Mouse (Mus musculus) adrenal gland, postnatal 14 days (tissue): ENCODE data around the gene Gla. TPM values are rescaled to one million over a fixed set of nuclear protein-coding genes. Genes with fewer than 3 reads are reported as not detected.
A peak's percentile ranks its signal among the peaks of the same experiment; 100 is the strongest.
"Not testable (repeated sequence)": the region's sequence is repeated elsewhere in the genome, so short reads cannot be mapped to it uniquely, and the experiment has no call there.

Experiments used
- DNase-seq: peaks from one replicate; pipeline ENCODE4 v3.0.0; 2021; ENCODE audit warnings: mixed read lengths
- total RNA-seq: library from RNA; stranded (reverse); gene quantifications from 2 replicates; pipeline ENCODE4 v1.2.3, GENCODE M21; 2021

Gla gene
- total RNA-seq, 1 experiment from 2014 or later, result 7.0 TPM

- DNase-seq, result no peak
Measured at GRCm38 (mm10) chrX:134588997-134589396, 11.9 kb downstream of the Gla start.

DNA sequence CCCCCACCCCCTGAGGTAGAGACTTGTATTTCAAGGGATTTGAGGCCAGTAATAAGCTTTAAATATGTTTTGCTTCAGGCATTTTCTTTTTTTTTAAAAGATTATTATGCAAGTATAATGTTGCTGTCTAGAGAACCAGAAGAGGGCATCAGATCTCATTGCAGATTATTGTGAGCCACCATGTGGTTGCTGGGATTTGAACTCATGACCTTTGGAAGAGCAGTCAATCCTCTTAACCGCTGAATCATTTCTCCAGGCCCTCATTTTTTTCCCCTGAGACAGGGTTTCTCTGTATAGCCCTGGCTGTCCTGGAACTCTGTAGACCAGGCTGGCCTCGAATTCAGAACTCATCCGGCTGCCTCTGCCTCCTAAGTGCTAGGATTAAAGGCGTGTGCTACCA is 12.7 kb downstream of the Gla start:
- DNase-seq, result no peak

DNA sequence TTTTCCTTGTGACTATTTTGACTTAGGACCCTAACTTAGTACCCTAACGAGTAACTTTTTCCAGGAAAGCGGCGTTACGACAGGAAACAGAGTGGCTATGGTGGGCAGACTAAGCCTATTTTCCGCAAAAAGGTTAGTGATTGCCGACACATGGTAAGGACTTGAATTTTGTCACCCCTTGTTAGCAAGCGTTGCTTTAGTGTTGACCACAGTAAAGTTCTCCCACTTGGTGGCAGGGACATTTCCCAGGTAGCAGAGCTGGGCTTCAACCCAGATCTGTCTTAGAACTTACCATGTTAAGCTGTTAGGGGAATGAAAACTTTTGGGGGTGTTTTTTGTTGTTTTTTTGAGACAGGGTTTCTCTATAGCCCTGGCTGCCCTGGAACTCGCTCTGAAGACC is 14.5 kb downstream of the Gla start:
- no peak for DNase-seq

DNA sequence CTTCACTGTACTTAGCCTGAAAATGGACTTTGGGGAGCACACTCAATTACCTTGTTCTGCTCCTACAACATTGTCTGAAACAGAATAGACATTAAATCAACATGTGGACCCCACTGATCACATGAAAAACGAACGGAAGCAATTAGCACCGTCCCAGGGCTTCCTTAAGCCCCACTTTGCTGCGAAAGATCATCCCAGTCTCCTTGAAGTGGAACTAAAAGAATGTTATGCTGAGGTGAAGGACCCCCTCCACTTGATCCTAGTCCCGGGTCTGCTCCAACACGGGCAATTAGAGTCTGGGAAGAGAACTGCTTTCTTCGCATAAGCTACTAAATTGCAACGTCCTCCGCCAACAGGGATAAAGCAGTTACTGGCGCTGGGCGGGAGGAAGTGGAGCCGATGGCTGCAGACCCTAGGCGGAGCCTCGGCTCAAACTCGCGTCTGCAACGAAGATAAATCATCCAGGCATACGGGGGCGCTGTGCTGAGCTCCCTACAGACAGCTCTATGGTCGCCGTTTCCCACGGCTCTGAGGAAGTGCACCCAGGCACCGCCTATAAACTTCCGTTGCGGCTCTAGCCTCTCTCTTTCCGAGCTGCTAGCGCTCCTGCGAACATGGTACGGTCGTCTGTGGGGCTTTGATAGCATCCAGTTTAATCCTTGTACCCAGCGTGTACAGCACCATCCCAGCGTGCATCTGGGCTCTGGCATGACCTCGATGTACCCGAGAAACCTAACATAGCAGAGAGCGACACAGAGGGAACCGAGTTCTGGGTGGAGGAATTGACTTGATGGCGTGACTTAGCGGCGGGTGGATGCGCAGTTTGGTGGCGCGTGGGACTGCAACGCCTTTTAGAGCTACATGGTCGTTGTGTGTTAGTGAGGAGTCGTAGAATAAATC is 15.6 kb downstream of the Gla start, which contains the start of gene Rpl36a:
Gene Rpl36a, plus strand, starts transcription at position 552 of the 900 bp plus-strand sequence.
- DNase-seq, result peak; percentile 95

GRCm38 (mm10) chrX:134582888-134583669 is 17.8 kb downstream of the Gla start, which contains the start of gene Btk:
Gene Btk, minus strand, starts transcription at chrX:134583570.
- no peak for DNase-seq

DNA sequence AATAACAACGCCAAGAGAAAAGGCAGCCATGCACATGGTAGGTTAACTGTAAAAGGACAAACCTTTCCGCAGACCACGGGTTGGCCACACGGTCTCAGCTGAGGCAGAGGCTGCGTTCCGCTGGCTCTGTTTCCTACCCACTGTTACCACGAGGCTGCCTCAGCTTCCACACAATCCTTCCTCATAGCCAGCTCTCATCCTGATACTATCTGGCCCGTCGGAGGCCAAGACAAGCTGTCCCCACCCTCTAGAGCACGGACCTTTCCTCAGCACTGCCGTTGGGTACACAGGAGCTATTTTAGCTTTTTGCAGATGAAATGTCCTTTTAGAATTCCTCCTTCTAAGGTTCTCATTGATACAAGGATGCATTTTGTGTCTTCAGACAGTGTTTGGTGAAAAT is 18.7 kb downstream of the Gla start:
- DNase-seq, result no peak

- no peak for DNase-seq
Measured at GRCm38 (mm10) chrX:134580528-134581305, 20.2 kb downstream of the Gla start.

- no peak for DNase-seq
Measured at GRCm38 (mm10) chrX:134577896-134578295, 23.0 kb downstream of the Gla start.

DNA sequence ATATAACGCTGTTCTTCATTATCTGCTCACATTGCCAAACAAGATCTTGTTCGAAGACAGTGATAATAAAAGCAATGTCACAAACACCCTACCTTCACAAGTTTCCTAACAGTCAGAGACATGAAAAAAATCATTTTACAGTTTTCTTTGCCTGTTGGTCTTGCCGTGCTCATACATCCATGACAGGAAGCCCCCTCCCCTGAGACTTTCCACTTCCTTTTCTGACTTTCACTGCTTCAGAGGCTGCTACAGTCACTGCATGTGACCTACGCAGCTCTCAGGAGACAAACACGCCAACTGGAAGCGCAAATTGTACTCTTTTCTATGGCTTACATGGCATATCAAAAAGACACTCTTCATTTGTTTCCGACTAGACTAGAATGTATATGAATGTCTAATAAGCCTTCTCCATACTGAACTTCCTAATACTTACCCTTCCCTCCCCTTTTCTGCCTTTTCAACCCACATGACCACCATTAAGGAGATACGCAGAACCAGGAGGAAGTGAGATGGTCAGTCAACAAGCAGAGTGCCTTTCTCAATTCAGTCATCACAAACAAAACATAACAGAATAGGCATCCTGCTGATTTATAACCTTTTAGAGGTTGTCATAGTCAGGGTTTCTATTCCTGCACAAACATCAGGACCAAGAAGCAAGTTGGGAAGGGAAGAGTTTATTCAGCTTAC is 34.2 kb downstream of the Gla start:
- no peak for DNase-seq

DNA sequence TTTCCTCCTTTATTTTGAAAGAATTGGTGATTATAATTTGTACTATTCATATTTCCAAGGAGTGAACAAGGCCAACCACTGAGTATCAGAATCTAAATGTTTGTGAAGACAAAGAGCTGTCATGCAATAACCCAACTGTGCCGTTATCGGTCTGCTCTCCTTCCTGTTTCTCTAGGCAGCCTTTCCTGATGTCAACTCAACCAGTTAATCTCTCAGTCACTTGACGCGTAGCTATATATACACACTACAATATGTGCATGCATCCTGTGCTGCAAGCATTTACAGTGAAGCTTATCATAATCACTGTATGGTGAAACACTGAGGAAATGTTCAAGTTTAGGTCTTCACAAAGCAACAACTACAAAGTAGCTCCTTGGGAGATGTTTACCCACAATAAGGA is 36.6 kb downstream of the Gla start:
- no peak for DNase-seq

DNA sequence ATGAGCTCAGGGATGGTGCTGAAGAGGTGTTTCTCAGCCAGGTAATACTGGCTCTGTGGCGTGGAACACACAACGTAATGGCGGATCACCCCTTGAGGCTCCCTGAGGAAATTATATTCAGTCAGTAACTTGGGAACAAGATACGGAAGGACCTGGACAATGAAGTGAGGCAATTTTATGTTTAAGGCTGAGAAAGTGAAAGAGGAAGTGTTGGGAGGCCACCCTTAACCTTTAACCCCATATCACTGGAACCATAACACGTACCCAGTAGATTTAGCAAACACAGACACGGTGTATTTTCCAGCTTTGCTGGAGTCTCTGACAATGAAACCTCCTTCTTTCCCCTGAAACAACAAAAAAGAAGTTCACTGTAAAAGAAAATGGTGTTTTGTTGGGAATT is 46.5 kb downstream of the Gla start:
- no peak for DNase-seq

- no peak for DNase-seq
Measured at GRCm38 (mm10) chrX:134553326-134553725, 47.6 kb downstream of the Gla start.

DNA sequence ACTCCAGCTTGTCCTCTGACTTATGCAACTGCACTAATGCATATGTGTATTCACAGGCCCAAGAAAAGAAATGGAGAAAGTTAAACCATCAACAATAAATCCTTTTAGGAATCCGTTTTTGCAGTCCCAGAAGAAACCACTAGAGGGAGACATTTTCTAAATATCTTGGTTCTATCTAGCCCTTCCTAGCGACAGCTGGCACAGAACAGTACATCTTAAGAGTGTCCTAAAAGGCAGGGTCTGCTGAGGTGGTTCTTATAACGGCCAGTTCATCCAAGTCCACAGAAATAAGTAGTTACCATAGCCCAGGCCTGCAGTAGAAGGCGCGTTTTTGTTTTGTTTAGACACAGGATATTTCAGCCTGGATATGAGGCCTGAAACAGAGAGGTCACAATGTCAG is 50.0 kb downstream of the Gla start:
- DNase-seq, result peak; percentile 20

DNA sequence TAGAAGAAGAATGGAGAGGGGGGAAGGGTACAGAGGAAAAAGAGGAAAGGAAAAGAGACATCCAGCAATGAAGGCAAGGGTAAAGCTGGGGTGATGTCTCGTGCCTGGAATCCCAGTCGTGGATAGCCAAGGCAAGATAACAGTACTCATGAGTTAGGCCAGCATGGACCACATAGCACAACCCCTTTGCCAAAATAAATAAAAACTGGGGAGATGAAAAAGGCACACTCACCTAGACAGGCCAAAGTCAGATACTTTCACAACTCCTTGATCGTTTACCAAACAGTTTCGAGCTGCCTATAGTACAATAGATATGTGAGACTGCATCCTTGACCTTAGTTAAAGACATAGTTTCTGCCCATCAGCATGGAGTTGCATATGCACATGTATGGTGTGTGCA is 53.6 kb downstream of the Gla start:
- no peak for DNase-seq

DNA sequence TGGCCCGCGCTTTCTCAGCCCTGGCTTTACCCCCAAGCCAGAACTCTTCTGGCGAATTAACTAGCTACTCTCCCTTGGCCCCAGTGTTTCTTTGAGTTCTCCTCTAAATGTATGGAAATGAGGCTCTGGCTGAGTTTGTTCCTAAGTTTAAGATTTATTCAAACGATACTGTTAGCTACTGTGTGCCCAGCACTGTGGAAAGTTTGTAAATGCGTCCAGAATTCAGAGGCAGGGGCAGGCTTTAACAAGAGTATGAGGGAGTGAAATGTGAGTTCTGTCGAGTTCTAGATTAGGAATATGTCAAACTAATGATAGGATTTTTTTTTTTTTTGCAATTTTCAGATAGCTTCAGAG is 59.0 kb downstream of the Gla start:
- DNase-seq, result no peak

- DNase-seq, result peak; percentile 73
Measured at GRCm38 (mm10) chrX:134541145-134541954, 59.6 kb downstream of the Gla start, which contains the start of gene Timm8a1. Gene Timm8a1, minus strand, starts transcription at chrX:134541865.

DNA sequence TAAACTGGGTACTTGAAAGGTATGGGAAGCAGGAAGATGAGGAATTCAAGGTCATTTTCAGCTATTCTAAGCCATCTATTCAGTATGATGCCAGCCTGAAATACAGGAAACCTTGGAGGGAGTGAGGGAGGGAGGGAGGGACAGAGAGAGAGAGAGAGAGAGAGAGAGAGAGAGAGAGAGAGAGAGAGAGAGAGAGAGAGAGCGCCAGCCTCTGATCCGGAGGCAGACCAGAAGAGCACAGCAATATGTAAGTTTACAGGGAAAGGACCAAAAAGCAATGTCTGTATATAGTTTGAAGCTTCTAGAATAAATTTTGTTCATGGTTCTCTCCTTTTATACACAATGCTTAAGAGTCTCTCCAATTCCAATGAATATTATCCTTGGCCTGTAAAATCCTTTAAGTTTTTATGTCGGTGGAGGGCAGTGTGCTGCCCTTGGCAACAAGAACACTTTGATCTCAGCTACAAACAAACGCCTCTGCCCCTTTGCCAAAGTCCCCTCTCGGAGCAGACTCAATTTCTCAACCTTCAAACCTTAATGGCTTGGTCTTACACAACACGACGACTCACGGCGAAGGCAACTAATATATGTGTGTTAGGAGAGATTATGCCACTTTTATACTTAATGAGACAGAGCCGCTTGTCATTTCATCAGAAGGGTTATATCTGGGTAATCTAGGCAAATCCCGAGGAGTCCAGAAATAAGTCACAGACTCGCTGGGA is 60.4 kb downstream of the Gla start:
- peak; percentile 8 for DNase-seq

- not testable (repeated sequence) for DNase-seq
Measured at GRCm38 (mm10) chrX:134539795-134540194, 61.1 kb downstream of the Gla start.
